Mouse (Mus musculus) MN1 (cell line): Measurements from ENCODE around the gene Eef1akmt1.

Experiments used
- DNase-seq: peaks from one replicate; pipeline ENCODE4 v3.0.0-alpha.2; 2016; ENCODE audit warnings: low spot score

The Eef1akmt1 gene

DNA sequence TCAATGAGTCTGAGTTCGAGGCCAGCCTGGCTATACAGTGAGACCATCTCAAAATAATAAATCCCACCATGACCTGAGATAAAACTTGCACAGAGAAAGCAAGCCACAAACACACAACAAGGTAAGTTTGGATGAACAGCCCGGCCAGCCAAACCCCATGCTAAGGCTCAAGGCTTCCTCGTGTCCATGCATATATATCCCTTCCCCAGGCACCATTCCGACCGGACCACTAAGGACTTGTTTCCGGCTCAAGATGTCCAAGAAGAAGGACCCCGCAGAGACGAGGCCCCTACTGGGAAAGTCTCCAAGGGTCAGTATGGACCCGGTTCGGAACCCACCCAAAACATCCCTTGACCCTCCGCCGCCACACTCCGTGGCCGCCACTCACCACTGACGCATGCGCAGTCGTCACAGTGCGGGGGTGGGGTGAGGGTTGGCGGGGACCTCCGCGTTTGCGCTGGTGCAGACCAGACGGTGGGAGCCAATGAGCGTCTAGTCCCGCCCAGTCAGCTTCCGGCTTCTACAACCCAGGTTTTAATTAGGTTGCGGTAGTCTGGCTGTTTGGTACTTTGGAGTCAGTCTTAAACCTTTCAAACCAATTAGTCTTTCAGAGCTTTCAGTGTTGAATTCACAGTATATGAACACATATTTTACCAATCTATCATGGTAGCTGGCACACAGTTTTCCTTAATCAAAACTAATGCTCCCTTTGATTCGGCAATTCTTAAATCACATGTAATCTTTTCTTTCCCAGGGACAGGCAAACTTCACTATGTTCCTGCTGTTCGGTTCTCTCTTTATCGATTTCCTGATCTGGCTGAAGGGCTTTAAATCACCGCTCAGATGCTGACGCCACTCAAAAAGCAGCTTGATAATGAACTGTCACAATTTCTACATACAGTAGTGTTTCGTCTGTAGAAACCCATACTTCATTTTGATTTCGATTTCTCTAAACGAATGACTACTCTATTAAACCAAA is at the start of gene Eef1akmt1:
Gene Eef1akmt1, minus strand, starts transcription at position 458 of the 979 bp plus-strand sequence.
- DNase-seq = peak; percentile 94

DNA sequence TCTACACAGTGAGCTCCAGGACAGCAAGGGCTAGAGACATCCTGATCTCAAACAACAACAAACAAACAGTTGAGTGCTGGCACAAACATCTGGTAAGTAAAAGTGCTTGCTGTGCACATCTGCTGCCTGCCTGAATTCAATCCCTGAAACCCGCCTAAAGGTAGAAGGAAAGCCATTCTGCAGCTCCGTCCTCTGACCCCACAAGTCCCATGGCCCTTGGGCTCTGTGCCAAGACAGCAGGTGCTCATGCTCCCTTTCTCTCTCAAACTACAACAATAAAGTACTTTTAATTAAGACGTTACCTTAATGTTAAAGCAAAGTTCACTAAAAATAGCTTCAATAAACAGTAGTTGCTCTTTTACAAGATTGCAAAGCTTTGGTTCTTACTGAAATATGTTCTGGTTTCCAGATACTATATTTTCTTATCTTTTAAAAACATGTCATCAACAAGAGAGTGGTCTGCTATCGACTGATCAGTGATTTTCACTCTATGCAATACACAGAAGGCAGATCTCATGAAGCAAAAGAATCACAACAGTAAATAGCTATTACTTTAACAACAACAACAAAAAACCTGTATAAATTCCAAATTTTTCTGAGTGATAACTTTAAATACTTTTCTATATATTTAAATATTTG is 49.3 kb upstream of the Eef1akmt1 start:
- DNase-seq = no peak

DNA sequence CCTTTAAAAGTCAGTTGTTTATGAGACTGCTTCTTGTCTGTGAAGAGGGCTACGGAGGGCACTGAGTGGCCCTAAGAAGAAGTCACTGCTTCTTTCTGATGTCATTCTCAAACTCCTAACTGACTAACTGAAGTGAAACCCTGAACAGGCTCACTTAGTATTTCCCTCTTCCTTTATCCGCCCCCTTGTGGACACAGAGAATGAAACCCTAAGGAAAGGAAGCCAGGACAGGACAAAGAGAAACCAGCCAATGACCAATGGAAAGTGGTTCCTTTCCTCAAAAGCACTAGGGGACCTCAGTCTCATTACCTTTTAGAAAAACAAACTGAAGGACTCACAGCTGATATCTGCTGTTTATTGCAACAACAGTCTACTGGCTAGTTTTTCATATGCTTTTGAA is 48.1 kb upstream of the Eef1akmt1 start:
- DNase-seq = peak; percentile 71

DNA sequence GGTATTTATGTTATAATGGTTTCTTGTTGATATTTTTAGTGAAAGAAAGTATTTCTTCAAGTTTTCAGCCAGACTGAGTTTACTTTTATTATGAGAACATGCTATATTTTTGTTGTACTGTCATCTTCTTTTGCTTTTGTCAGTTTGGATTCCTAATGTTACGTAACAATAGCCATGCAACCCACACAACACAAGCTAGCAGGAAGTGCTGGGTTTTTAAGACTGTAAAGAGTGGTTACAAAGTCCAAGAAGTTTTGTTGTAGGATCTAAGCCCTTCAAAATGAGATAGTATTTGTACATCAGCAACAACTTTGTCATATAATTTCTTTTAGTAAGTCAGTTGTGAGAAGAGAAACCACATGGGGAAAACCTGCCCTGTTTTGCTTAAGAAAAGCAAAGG is 46.3 kb upstream of the Eef1akmt1 start:
- DNase-seq = no peak

- no peak for DNase-seq
These were observed 45.0 kb upstream of the Eef1akmt1 start for GRCm38 (mm10) chr14:57616339-57616965.

DNA sequence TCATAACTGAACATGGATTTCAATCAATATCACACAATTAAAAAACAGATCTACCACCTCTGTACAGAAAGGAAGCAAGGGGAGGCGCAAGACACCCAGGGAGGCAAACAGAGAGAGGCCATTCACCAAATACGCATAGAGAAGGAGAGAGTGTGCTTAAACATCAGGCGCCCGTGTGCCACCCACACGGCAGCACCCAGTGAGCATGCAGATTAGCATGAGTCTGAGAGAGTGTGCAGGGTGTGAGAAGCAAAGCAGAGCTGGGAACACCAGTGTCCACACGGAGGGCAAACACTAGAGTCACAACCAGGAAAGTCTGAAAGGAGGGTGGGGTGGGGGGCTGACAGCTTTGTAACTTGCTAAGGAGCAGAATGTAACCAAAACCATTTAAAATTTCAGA is 44.4 kb upstream of the Eef1akmt1 start:
- no peak for DNase-seq

DNA sequence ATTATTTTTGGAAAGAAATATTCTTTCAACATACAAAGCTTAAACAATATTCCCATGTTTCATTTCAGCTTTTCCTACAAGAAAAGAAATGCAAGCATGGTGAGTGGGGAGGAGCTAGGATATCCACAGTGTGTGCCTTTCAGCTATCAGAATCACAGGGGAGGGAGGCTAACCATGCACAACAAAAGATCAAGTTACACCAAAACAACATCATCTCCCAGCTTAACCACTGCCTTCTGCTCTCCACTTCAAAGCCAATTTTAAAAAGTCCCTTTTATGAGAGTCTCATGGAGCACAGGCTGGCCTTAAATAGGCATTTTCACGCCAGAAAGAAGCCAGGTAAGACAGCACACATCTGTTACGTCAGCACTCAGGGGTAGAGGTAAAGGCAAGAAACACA is 39.6 kb upstream of the Eef1akmt1 start:
- DNase-seq = no peak

GRCm38 (mm10) chr14:57609816-57610329 is 38.5 kb upstream of the Eef1akmt1 start:
- DNase-seq = no peak

DNA sequence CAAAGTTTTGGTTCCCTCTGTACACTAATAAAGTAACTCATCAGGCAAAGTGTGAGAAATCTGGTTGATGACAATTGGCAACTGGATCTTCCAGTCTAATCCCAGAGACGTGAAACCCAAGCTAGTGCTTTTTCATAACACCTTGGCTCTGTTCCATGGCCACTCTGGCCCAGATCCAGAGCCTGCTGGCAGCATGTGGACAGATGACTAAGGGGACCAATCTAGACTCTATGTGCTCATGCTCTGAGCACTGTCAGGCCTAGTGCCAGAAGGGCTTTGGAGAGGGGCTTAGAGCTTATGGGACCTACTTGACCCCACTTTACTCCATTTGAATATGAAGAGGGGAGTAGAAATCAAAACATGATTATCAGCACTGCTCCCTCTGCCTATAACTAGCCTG is 36.1 kb upstream of the Eef1akmt1 start:
- DNase-seq = peak; percentile 89

GRCm38 (mm10) chr14:57606663-57607365 is 35.4 kb upstream of the Eef1akmt1 start:
- peak; percentile 40 for DNase-seq

DNA sequence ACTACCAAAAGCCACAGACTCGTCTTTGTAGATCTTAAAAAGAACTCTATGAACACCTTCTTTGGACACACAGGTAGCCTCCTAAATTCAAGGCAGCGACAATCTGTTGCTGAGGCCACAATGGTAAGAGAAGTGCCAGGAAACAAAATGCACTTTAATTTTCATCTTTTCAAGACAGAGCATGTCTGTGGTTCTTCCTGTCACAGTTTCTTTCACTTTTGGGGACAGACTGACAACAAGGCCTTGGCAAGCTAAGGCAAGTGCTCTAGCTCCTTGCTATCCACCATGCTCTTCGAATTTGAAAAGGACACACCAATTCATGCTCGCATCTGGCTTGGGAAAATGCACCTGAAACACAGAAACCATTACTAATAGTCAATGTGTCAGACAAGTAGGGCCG is 21.9 kb upstream of the Eef1akmt1 start:
- DNase-seq = no peak

GRCm38 (mm10) chr14:57591830-57592229 is 20.4 kb upstream of the Eef1akmt1 start:
- no peak for DNase-seq

GRCm38 (mm10) chr14:57576364-57577060 is 5.1 kb upstream of the Eef1akmt1 start:
- no peak for DNase-seq

- peak; percentile 47 for DNase-seq
These were observed 3.6 kb upstream of the Eef1akmt1 start for GRCm38 (mm10) chr14:57574792-57575587.

DNA sequence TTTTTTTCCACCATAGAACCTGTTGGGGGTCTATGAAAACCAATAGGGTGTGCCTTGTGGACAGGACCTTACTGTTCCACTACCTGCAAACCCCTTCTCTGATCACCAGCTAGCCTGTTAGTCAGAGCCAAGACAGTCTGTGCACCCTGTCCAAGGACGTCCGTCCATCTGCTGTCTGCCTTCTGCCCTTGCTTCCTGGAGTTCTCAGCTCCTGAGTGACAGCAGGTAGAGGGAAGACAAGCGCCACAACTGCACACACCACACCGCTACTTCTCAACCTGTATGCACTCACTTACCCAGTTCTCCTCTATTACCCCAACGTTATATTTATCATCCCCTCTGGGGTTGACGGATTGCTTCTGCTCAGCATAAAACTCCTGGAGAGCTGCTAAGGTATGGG is 5.8 kb downstream of the Eef1akmt1 start:
- DNase-seq = no peak

- no peak for DNase-seq
These were observed 14.5 kb downstream of the Eef1akmt1 start for GRCm38 (mm10) chr14:57556922-57557321.

DNA sequence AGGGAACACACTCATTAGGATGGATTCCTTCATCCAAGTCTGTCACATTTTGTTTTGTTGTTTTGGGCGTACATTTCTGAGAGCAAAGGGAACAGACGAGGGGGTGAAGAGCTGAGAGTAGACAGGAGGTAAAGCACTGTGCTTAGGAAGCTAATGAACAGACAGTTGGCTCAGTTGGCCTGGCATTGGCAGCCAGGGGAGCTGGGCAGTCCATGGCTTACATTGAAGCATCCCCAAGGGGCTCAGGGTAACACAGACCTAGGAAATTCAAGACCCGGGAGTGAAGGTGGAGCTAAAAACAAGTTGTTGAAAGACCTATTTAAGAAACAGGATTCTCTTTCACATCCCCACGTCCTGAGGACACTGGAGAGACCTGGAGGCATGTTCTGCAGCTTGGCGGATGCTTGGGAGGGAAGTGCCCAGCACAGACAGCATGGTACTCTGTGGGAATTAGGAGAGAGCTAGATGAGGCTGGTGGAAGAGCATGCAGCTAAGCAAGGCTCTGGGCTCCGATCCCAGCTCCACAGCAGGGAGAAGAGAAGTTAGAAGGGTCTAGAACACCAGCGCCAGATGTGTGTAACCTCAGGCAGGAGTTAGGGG is 15.8 kb downstream of the Eef1akmt1 start:
- DNase-seq = no peak

- no peak for DNase-seq
These were observed 17.0 kb downstream of the Eef1akmt1 start for GRCm38 (mm10) chr14:57554434-57554833.

DNA sequence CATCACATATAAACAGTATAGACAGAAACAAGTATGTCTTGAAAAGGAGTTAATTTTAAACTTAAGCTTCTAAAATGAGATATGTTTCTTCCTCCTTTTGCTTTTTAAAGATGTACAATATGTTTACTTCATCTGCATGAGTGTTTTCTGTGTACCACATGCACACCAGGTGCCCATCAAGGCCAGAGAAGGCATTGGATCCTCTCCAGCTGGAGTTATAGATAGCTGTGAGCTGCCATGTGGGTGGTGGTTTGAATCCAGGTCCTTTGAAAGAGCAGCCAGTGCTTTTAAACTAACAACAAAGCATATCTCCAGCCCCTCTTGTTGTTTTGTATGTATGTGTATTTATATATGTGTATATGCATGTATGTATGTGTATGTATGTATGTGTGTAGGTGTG is 18.5 kb downstream of the Eef1akmt1 start:
- no peak for DNase-seq

GRCm38 (mm10) chr14:57547062-57547461 is 24.4 kb downstream of the Eef1akmt1 start:
- no peak for DNase-seq
